Mouse (Mus musculus) hindbrain, embryonic 12.5 days (tissue): ENCODE results near the gene Elf2. TPM values are rescaled to one million over a fixed set of nuclear protein-coding genes. Genes with fewer than 3 reads are reported as not detected.

ENCODE experiments used
- ATAC-seq: fragments of 200-750 bp; cut with Nextera tagmentation; 2 replicates; pipeline ENCODE4 v1.8.0; 2017; ENCODE audit warnings: moderate TSS enrichment; ENCODE audit not compliant: low FRiP score
- H3K27ac ChIP-seq: fragments of 300-500 bp; sonication (generic); 2 replicates; pipeline ENCODE4 v1.5.1; 2016; ENCODE audit warnings: mild to moderate bottlenecking
- H3K27me3 ChIP-seq: fragments of 300-500 bp; sonication (generic); 2 replicates; pipeline ENCODE4 v1.6.1; 2016; ENCODE audit warnings: mild to moderate bottlenecking
- H3K36me3 ChIP-seq: fragments of 300-500 bp; sonication (generic); 2 replicates; pipeline ENCODE4 v1.6.1; 2016; ENCODE audit warnings: mild to moderate bottlenecking
- H3K4me1 ChIP-seq: fragments of 300-500 bp; sonication (generic); 2 replicates; pipeline ENCODE4 v1.6.1; 2016
- H3K4me2 ChIP-seq: fragments of 300-500 bp; sonication (generic); replicated peaks from 2 replicates; pipeline ENCODE4 v1.6.1; 2016; ENCODE audit warnings: mild to moderate bottlenecking
- H3K4me3 ChIP-seq: fragments of 300-500 bp; sonication (generic); 2 replicates; pipeline ENCODE4 v1.5.1; 2016; ENCODE audit warnings: mild to moderate bottlenecking
- H3K9ac ChIP-seq: fragments of 300-500 bp; sonication (generic); 2 replicates; pipeline ENCODE4 v1.6.1; 2016; ENCODE audit warnings: mild to moderate bottlenecking, moderate library complexity
- H3K9me3 ChIP-seq: fragments of 300-500 bp; sonication (generic); replicated peaks from 2 replicates; pipeline ENCODE4 v1.6.1; 2016; ENCODE audit warnings: mild to moderate bottlenecking
- WGBS: fragments of 180-500 bp; shearing (Covaris S2); methylation state at CpG from one replicate; pipeline ENCODE4 v1.1.7; 2016; 5-methylcytosine and 5-hydroxymethylcytosine counted together
- polyA plus RNA-seq: library from polyadenylated mRNA; unstranded; fragments of >200 nt; fragmentation: Nextera tagmentation; extraction: Ambion mirVana; gene quantifications from 2 replicates; pipeline ENCODE4 v1.2.1, GENCODE M21; 2016

Elf2 gene
- polyA plus RNA-seq, result 41.4 and 46.7 TPM in 2 replicates

GRCm38 (mm10) chr3:51340552-51341267 lies at the start of gene Elf2:
Elf2 (minus strand) TSS chr3:51340663.
- 1% methylated on average over 52 of the region's 87 CpGs for WGBS
- Histone ChIP-seq H3K4me3 (peak within 1 kb of the TSS; percentile 95), H3K4me2 (peak within 1 kb of the TSS; percentile 61), H3K4me1 (peaks cover 15% of the 10 kb centered on the region), H3K27me3 (no peaks in the 10 kb centered on the region), H3K9ac (peak within 1 kb of the TSS; percentile 97), H3K27ac (peak within 1 kb of the TSS; percentile 100), H3K9me3 (no peaks in the 10 kb centered on the region), H3K36me3 (no peaks in the 10 kb centered on the region)
- peak; percentile 83 for ATAC-seq

GRCm38 (mm10) chr3:51388904-51389303 lies 48.4 kb upstream of the Elf2 start:
- ATAC-seq, result no peak
- Histone ChIP-seq H3K9me3 (no peaks in the 10 kb centered on the region), H3K4me2 (peak overlapping the region; percentile 38), H3K4me3 (peak overlapping the region; percentile 20; the same call in 1 of the 2 replicates), H3K9ac (peak overlapping the region; percentile 29; the same call in 1 of the 2 replicates), H3K4me1 (no peaks in the 10 kb centered on the region), H3K27ac (no peak overlapping the region), H3K36me3 (no peaks in the 10 kb centered on the region), H3K27me3 (peaks cover 2% of the 10 kb centered on the region; the same call in 1 of the 2 replicates)
- WGBS, result 7% methylated on average over 13 of the region's 13 CpGs

- ATAC-seq, result no peak
- WGBS, result 51% methylated on average over 8 of the region's 8 CpGs
- no peak overlapping the region for H3K27ac ChIP-seq
- no peaks in the 10 kb centered on the region for H3K9me3 ChIP-seq
- no peak overlapping the region for H3K9ac ChIP-seq
- H3K36me3 ChIP-seq, result no peaks in the 10 kb centered on the region
- H3K4me1 ChIP-seq, result no peaks in the 10 kb centered on the region
- no peak overlapping the region for H3K4me2 ChIP-seq
- peaks cover 2% of the 10 kb centered on the region; the same call in 1 of the 2 replicates for H3K27me3 ChIP-seq
- H3K4me3 ChIP-seq, result no peak overlapping the region
Measured at GRCm38 (mm10) chr3:51387868-51388381, 47.5 kb upstream of the Elf2 start.

- no peak overlapping the region for H3K4me2 ChIP-seq
- 78% methylated on average over 3 of the region's 3 CpGs for WGBS
- no peak overlapping the region for H3K4me3 ChIP-seq
- H3K9ac ChIP-seq, result no peak overlapping the region
- H3K4me1 ChIP-seq, result no peaks in the 10 kb centered on the region
- no peaks in the 10 kb centered on the region for H3K36me3 ChIP-seq
- no peaks in the 10 kb centered on the region for H3K9me3 ChIP-seq
- ATAC-seq, result no peak
- H3K27me3 ChIP-seq, result peaks cover 2% of the 10 kb centered on the region; the same call in 1 of the 2 replicates
- H3K27ac ChIP-seq, result no peak overlapping the region
Measured at GRCm38 (mm10) chr3:51387134-51387451, 46.6 kb upstream of the Elf2 start.

GRCm38 (mm10) chr3:51386441-51387133 lies 46.1 kb upstream of the Elf2 start:
- no peaks in the 10 kb centered on the region for H3K36me3 ChIP-seq
- H3K9ac ChIP-seq, result no peak overlapping the region
- no peaks in the 10 kb centered on the region for H3K4me1 ChIP-seq
- H3K4me2 ChIP-seq, result no peak overlapping the region
- H3K27me3 ChIP-seq, result peaks cover 2% of the 10 kb centered on the region; the same call in 1 of the 2 replicates
- no peaks in the 10 kb centered on the region for H3K9me3 ChIP-seq
- WGBS, result 51% methylated on average over 12 of the region's 12 CpGs
- no peak overlapping the region for H3K27ac ChIP-seq
- no peak overlapping the region for H3K4me3 ChIP-seq
- no peak for ATAC-seq

- 60% methylated on average over 12 of the region's 12 CpGs for WGBS
- H3K36me3 ChIP-seq, result no peaks in the 10 kb centered on the region
- H3K9me3 ChIP-seq, result no peaks in the 10 kb centered on the region
- no peak overlapping the region for H3K27ac ChIP-seq
- H3K4me2 ChIP-seq, result no peak overlapping the region
- no peaks in the 10 kb centered on the region for H3K27me3 ChIP-seq
- H3K9ac ChIP-seq, result no peak overlapping the region
- no peak for ATAC-seq
- no peak overlapping the region for H3K4me3 ChIP-seq
- H3K4me1 ChIP-seq, result no peaks in the 10 kb centered on the region
Measured at GRCm38 (mm10) chr3:51383409-51383808, 42.9 kb upstream of the Elf2 start.

GRCm38 (mm10) chr3:51380660-51381014 lies 40.2 kb upstream of the Elf2 start:
- Histone ChIP-seq H3K4me1 (no peaks in the 10 kb centered on the region; the same call in 1 of the 2 replicates), H3K27me3 (no peaks in the 10 kb centered on the region), H3K4me2 (no peak overlapping the region), H3K9ac (no peak overlapping the region), H3K27ac (no peak overlapping the region), H3K9me3 (no peaks in the 10 kb centered on the region), H3K36me3 (no peaks in the 10 kb centered on the region), H3K4me3 (no peak overlapping the region)
- 87% methylated on average over 2 of the region's 5 CpGs for WGBS
- ATAC-seq, result no peak

GRCm38 (mm10) chr3:51379786-51380659 lies 39.6 kb upstream of the Elf2 start:
- no peaks in the 10 kb centered on the region for H3K36me3 ChIP-seq
- no peaks in the 10 kb centered on the region for H3K27me3 ChIP-seq
- no peaks in the 10 kb centered on the region; the same call in 1 of the 2 replicates for H3K4me1 ChIP-seq
- no peak overlapping the region for H3K4me2 ChIP-seq
- no peak overlapping the region for H3K4me3 ChIP-seq
- no peak for ATAC-seq
- no peak overlapping the region for H3K9ac ChIP-seq
- H3K27ac ChIP-seq, result no peak overlapping the region
- 82% methylated on average over 5 of the region's 5 CpGs for WGBS
- H3K9me3 ChIP-seq, result no peaks in the 10 kb centered on the region

GRCm38 (mm10) chr3:51378665-51378946 lies 38.1 kb upstream of the Elf2 start:
- no peaks in the 10 kb centered on the region for H3K27me3 ChIP-seq
- WGBS, result 94% methylated on average over 3 of the region's 3 CpGs
- H3K9me3 ChIP-seq, result no peaks in the 10 kb centered on the region
- H3K27ac ChIP-seq, result no peak overlapping the region
- ATAC-seq, result no peak
- H3K4me3 ChIP-seq, result no peak overlapping the region
- H3K4me2 ChIP-seq, result peak overlapping the region; percentile 41; the same call in 1 of the 2 replicates
- no peak overlapping the region for H3K9ac ChIP-seq
- no peaks in the 10 kb centered on the region for H3K36me3 ChIP-seq
- H3K4me1 ChIP-seq, result no peaks in the 10 kb centered on the region; the same call in 1 of the 2 replicates

GRCm38 (mm10) chr3:51377878-51378664 lies 37.6 kb upstream of the Elf2 start:
- no peaks in the 10 kb centered on the region for H3K36me3 ChIP-seq
- H3K4me3 ChIP-seq, result peak overlapping the region; percentile 3; the same call in 1 of the 2 replicates
- 45% methylated on average over 31 of the region's 31 CpGs for WGBS
- no peaks in the 10 kb centered on the region for H3K9me3 ChIP-seq
- no peak overlapping the region for H3K9ac ChIP-seq
- no peaks in the 10 kb centered on the region; the same call in 1 of the 2 replicates for H3K4me1 ChIP-seq
- no peak for ATAC-seq
- H3K27ac ChIP-seq, result no peak overlapping the region
- H3K4me2 ChIP-seq, result peak overlapping the region; percentile 41
- H3K27me3 ChIP-seq, result no peaks in the 10 kb centered on the region

- Histone ChIP-seq H3K4me1 (no peaks in the 10 kb centered on the region; the same call in 1 of the 2 replicates), H3K4me2 (no peak overlapping the region), H3K27me3 (no peaks in the 10 kb centered on the region), H3K36me3 (no peaks in the 10 kb centered on the region), H3K9ac (no peak overlapping the region), H3K27ac (no peak overlapping the region), H3K9me3 (no peaks in the 10 kb centered on the region), H3K4me3 (no peak overlapping the region)
- WGBS, result 86% methylated on average over 19 of the region's 19 CpGs
- no peak for ATAC-seq
Measured at GRCm38 (mm10) chr3:51375307-51376265, 35.1 kb upstream of the Elf2 start.
